ENCODE assay signal across 23 mouse cellular contexts in the genomic region with DNA sequence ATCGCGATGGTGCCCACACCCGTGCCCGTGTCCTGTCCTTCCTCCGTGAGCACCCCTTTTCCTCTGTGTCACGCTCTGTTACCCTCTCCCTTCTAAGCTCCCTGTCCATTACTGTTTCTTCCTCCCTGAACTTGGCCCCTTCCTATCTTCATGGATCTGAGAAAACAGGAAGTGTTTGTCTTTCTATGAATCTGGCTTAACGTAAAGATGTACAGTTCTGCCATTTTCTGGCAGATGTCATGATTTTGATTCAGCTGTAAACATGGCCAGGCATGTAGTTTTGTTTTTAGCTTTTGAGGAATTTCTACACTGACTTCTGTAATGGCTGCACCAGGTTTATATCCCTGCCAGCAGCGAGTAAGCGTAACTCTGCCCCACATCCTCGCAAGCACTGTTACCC. TPM values are rescaled to one million over a fixed set of nuclear protein-coding genes. Genes with fewer than 3 reads are reported as not detected.
"Had no signal": no experiment of that assay in that cellular context is flagged by ENCODE, and none has a peak within 500 bp of the region (broad histone marks: within the 10 kb centered on the region; RNA-seq: fewer than 3 reads in every experiment).

No protein-coding gene starts in this region.

- H3K9me3 ChIP-seq: liver, embryonic 13.5 days; midbrain, embryonic 10.5 days; neural tube, embryonic 13.5 days; stomach, embryonic 15.5 days had no signal

- H3K27ac ChIP-seq: liver, embryonic 13.5 days; midbrain, embryonic 10.5 days; neural tube, embryonic 13.5 days; stomach, embryonic 15.5 days had no signal

- DNase-seq: kidney, adult 18-20 months; kidney, adult 9 months; kidney, postnatal 14 days; kidney, postnatal 4 days; liver, embryonic 13.5 days; lung, adult 2 months; lung, postnatal 14 days; lung, postnatal 4 days; midbrain, embryonic 14.5 days; retina, postnatal 1 day; right cerebral cortex, postnatal 25 days; spleen, adult 18-20 months; thymus, postnatal 25 days had no signal

- H3K4me1 ChIP-seq: neural tube, embryonic 13.5 days; stomach, embryonic 15.5 days had no signal

- H3K27me3 ChIP-seq: liver, embryonic 13.5 days; neural tube, embryonic 13.5 days; stomach, embryonic 15.5 days had no signal

- H3K4me2 ChIP-seq: liver, embryonic 13.5 days; neural tube, embryonic 13.5 days; stomach, embryonic 15.5 days had no signal

- H3K4me3 ChIP-seq: liver, embryonic 13.5 days; midbrain, embryonic 10.5 days; neural tube, embryonic 13.5 days; stomach, embryonic 15.5 days had no signal

- H3K9ac ChIP-seq: liver, embryonic 13.5 days; neural tube, embryonic 13.5 days; stomach, embryonic 15.5 days had no signal

RNA-seq across cellular contexts. Expression of a gene that starts 21.1 kb away (rescaled TPM):
- total RNA-seq: layer of hippocampus, adult 18-20 months; layer of hippocampus, postnatal 14 days; left cerebral cortex, adult 18-20 months; liver, adult 2 months; megakaryocyte progenitor cell, adult 5-6 weeks had no signal
- polyA plus RNA-seq: limb, embryonic 11.5 days; liver, adult 2 months; midbrain, embryonic 14.5 days; urinary bladder, adult 2 months had no signal
